Mouse (Mus musculus): ENCODE data around the gene Gm3149. TPM values are rescaled to one million over a fixed set of nuclear protein-coding genes. Genes with fewer than 3 reads are reported as not detected.
"Not testable (repeated sequence)": the region's sequence is repeated elsewhere in the genome, so short reads cannot be mapped to it uniquely, and the experiment has no call there.

Gene Gm3149
- polyA plus RNA-seq (2015; fragmentation: Nextera tagmentation; extraction: Ambion mirVana): not detected in 2 replicates

- not testable (repeated sequence) for H3K27ac ChIP-seq; H3K4me2 ChIP-seq (replicated peaks); H3K4me3 ChIP-seq (replicated peaks); H3K9ac ChIP-seq; H3K27me3 ChIP-seq (replicated peaks); H3K36me3 ChIP-seq; H3K9me3 ChIP-seq; H3K4me1 ChIP-seq (replicated peaks); ATAC-seq
- no CpG with 5 or more reads among the region's 1 CpGs for WGBS
Observed at GRCm38 (mm10) chr14:4316983-4317382, at the start of gene Gm3149. Gm3149 (plus strand) TSS chr14:4317283.

DNA sequence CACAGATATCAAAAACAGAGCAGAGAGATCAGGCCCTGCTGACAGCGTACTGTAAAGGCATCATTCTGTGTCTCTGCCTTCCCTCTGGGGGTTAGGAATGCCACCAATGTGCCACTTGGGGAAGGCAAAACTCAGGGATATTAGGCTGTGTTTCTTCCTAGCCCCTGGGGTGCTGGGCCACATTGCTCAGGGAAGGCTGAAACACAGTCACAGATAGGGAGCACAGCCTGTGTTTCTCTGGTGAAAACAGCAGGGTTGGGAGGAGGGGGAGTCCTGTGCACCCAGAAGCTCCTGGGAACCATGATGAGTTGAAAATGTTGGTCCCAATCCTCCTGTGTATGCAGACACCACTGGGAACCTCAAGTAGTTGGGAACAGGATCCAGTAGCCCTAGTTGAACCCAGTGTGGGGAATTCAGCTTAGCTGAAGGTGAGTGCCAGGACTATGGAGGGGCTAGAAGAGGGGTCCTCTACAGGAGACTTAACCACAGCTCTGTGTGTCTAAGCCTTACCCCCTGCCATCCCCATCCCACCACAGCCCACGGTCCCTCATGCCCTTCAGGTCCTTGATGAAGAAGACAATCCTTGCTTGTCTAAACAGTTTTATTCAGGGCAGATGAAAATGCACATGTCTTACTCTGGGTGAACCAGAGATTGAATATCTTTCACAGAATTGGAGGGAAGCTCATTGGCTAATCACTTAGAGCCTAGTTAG lies 47.7 kb upstream of the Gm3149 start:
- H3K4me2 ChIP-seq (replicated peaks); H3K9me3 ChIP-seq; H3K27me3 ChIP-seq (replicated peaks); H3K36me3 ChIP-seq; H3K4me1 ChIP-seq (replicated peaks); H3K9ac ChIP-seq; ATAC-seq; H3K27ac ChIP-seq; H3K4me3 ChIP-seq (replicated peaks): not testable (repeated sequence)
- 80% methylated on average over 2 of the region's 2 CpGs for WGBS

- H3K4me3 ChIP-seq (replicated peaks); H3K4me2 ChIP-seq (replicated peaks); ATAC-seq; H3K9me3 ChIP-seq; H3K36me3 ChIP-seq; H3K27me3 ChIP-seq (replicated peaks); H3K4me1 ChIP-seq (replicated peaks); H3K27ac ChIP-seq; H3K9ac ChIP-seq: not testable (repeated sequence)
- WGBS: 80% methylated on average over 3 of the region's 3 CpGs
Observed at GRCm38 (mm10) chr14:4279828-4280227, 37.3 kb upstream of the Gm3149 start.

DNA sequence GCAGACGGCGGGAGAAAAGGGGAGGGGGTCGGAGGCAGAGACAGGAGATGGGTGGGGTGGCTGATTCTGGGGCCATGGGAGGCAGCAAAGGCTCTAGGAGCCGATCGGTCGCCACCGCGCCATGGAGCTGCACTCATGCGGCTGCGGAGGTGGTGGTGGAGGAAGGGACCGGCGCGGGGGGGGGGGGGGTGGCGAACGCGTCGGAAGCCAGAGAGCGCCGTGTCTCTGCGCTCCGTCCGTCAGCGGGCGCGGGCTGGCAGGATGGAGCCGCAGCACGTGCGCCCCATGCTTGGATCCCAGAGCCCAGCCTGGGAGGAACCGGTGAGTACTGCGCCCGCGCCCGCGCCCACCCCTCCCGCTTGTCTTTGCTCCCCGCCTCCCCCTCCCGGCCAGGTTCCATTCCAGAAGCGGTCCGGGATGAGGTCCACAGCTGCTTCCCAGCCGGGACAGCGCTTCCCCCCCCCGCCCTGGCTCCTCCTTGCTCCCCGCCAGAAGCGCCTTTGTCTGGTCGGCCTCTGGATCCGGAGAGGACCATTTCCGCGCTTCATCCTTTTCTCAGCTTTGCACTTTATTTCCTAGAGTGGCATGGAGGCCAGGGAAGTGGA lies 17.5 kb downstream of the Gm3149 start, which contains the start of gene 2610042L04Rik:
Gene 2610042L04Rik (plus strand): TSS at position 288 of the 605 bp plus-strand sequence.
- H3K4me1 ChIP-seq (replicated peaks); H3K27me3 ChIP-seq (replicated peaks); H3K9ac ChIP-seq; ATAC-seq; H3K36me3 ChIP-seq; H3K9me3 ChIP-seq; H3K27ac ChIP-seq: not testable (repeated sequence)
- Histone ChIP-seq H3K4me3 (replicated peaks) (peak within 1 kb of the TSS; percentile 33), H3K4me2 (replicated peaks) (peak within 1 kb of the TSS; percentile 69)
- 1% methylated on average over 36 of the region's 48 CpGs for WGBS

DNA sequence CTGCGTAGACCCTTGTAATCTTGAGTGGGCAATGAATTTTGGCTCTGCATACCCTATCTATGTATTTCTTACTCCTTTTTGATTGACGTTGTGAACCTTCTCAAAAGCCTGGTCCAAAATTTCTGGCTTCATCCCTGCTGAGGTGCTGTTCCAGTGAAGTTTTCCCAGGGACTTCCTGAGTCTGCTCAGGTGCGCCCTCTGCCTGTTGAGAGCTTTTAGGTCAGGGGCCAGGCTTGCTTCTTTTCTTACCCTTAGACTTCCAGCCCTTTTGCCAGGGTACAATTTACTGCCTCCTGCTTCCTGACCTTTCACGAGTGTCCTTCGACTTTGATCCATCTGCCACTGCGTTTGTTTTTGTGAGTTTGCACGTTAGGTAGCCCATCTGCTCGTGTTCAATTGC lies 18.4 kb downstream of the Gm3149 start:
- 2% methylated on average over 7 of the region's 8 CpGs for WGBS
- H3K4me3 ChIP-seq (replicated peaks); H3K27me3 ChIP-seq (replicated peaks); H3K36me3 ChIP-seq; H3K4me2 ChIP-seq (replicated peaks); H3K27ac ChIP-seq; H3K9me3 ChIP-seq; H3K4me1 ChIP-seq (replicated peaks); H3K9ac ChIP-seq; ATAC-seq: not testable (repeated sequence)

DNA sequence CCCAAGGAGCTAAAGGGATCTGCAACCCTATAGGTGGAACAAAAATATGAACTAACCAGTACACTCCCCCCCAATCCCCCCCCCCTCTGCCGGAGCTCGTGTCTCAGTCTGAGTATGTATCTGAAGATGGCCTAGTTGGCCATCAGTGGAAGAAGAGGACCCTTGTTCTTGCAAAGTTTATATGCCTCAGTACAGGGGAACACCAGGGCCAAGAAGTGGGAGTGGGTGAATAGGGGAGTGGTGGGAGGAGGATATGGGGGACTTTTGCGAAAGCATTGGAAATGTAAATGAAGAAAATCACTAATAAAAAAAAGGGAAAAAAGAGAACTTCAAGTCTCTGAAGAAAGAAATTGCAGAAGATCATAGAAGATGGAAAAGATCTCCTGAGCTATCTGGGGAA lies 51.9 kb downstream of the Gm3149 start:
- ATAC-seq; H3K27me3 ChIP-seq (replicated peaks); H3K9me3 ChIP-seq; H3K4me1 ChIP-seq (replicated peaks); H3K9ac ChIP-seq; H3K27ac ChIP-seq; H3K36me3 ChIP-seq; H3K4me2 ChIP-seq (replicated peaks); H3K4me3 ChIP-seq (replicated peaks): not testable (repeated sequence)
- WGBS: 95% methylated on average over 3 of the region's 3 CpGs

DNA sequence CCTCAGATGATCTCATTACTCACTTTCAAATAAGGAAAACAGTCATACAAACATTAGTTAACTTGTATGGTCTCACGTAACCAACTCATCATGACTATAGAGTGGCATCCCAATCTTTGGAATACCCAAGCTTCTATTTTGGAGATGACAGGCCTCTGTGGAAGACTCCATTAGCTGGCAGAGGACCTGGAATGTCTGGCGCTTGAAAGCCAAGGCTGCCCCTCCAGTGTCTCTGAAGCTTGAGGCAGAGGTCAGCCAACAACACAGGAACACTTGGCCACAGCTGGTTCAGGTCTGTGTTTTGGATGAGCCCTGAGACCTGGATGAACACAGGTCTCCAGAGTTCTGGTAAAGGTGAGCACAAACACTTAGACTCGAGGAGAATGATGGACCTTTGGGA lies 52.6 kb downstream of the Gm3149 start:
- not testable (repeated sequence) for H3K9ac ChIP-seq; H3K4me1 ChIP-seq (replicated peaks); ATAC-seq; H3K27me3 ChIP-seq (replicated peaks); H3K4me2 ChIP-seq (replicated peaks); H3K4me3 ChIP-seq (replicated peaks); H3K9me3 ChIP-seq; H3K36me3 ChIP-seq; H3K27ac ChIP-seq
- 80% methylated on average over 3 of the region's 3 CpGs for WGBS

Other genes starting within 250 kb of the Gm3149 start
- gene Gm3115, start 233.2 kb upstream of the Gm3149 start, polyA plus RNA-seq (2015; fragmentation: Nextera tagmentation; extraction: Ambion mirVana): not detected in 2 replicates
- gene Gm8108, start 206.8 kb upstream of the Gm3149 start, polyA plus RNA-seq (2015; fragmentation: Nextera tagmentation; extraction: Ambion mirVana): 0.21 and 0.62 TPM in 2 replicates
- gene Gm3127, start 152.3 kb upstream of the Gm3149 start, polyA plus RNA-seq (2015; fragmentation: Nextera tagmentation; extraction: Ambion mirVana): not detected in 2 replicates
- 0.21 TPM in 1 of 2 replicates, not detected in the other for gene Gm2974, start 134.7 kb upstream of the Gm3149 start, polyA plus RNA-seq (2015; fragmentation: Nextera tagmentation; extraction: Ambion mirVana)
- gene Gm3138, start 67.7 kb upstream of the Gm3149 start, polyA plus RNA-seq (2015; fragmentation: Nextera tagmentation; extraction: Ambion mirVana): not detected in 2 replicates
- gene 2610042L04Rik, start 17.5 kb downstream of the Gm3149 start, polyA plus RNA-seq (2015; fragmentation: Nextera tagmentation; extraction: Ambion mirVana): 0.15 and 0.21 TPM in 2 replicates
- not detected in 2 replicates for gene Gm3159, start 80.2 kb downstream of the Gm3149 start, polyA plus RNA-seq (2015; fragmentation: Nextera tagmentation; extraction: Ambion mirVana)
- gene Gm3164, start 98.2 kb downstream of the Gm3149 start, polyA plus RNA-seq (2015; fragmentation: Nextera tagmentation; extraction: Ambion mirVana): 0.15 TPM in 1 of 2 replicates, not detected in the other
- gene Gm3173, start 113.7 kb downstream of the Gm3149 start, polyA plus RNA-seq (2015; fragmentation: Nextera tagmentation; extraction: Ambion mirVana): not detected in 2 replicates
- not detected in 2 replicates for gene Gm3182, start 164.5 kb downstream of the Gm3149 start, polyA plus RNA-seq (2015; fragmentation: Nextera tagmentation; extraction: Ambion mirVana)
- not detected in 2 replicates for gene Gm3047, start 238.1 kb downstream of the Gm3149 start, polyA plus RNA-seq (2015; fragmentation: Nextera tagmentation; extraction: Ambion mirVana)